ENCODE assay signal across 8 mouse cellular contexts in genomic region chr13:21159475-21159819, GRCm38 (mm10). TPM values are rescaled to one million over a fixed set of nuclear protein-coding genes. Genes with fewer than 3 reads are reported as not detected.
DNase-seq lines count a peak whose midpoint lies in the region; ATAC-seq and TF ChIP-seq lines count a peak whose summit lies in the region.

No protein-coding gene starts in this region.

- ATAC-seq in forebrain, embryonic 14.5 days: no peak
- ATAC-seq in limb, embryonic 12.5 days (ENCODE audit: insufficient number of reproducible peaks, insufficient read depth, low FRiP score, low TSS enrichment, low read depth): no peak
- ATAC-seq in neural tube, embryonic 12.5 days (ENCODE audit: low FRiP score, low read depth): no peak

- H3K27ac ChIP-seq in layer of hippocampus, adult 2 months: 0 out of 2 replicates have a peak overlapping the region, but pooled peaks have one; percentile 0
- no peak overlapping the region for H3K27ac ChIP-seq in forebrain, embryonic 14.5 days (ENCODE audit: low read depth, low read length)
- no peak overlapping the region for H3K27ac ChIP-seq in limb, embryonic 12.5 days
- H3K27ac ChIP-seq in neural tube, embryonic 12.5 days: no peak overlapping the region

- peak overlapping the region; percentile 56 for H3K9ac ChIP-seq in forebrain, embryonic 14.5 days (ENCODE audit: low read length)
- peak overlapping the region; percentile 56 for H3K9ac ChIP-seq in limb, embryonic 12.5 days (replicated peaks)
- peak overlapping the region; percentile 22; the same call in 1 of the 2 replicates for H3K9ac ChIP-seq in neural tube, embryonic 12.5 days

- no peaks in the 10 kb centered on the region for H3K36me3 ChIP-seq in forebrain, embryonic 14.5 days (ENCODE audit: control insufficient read depth, insufficient read depth, low read length)
- no peaks in the 10 kb centered on the region for H3K36me3 ChIP-seq in limb, embryonic 12.5 days
- H3K36me3 ChIP-seq in neural tube, embryonic 12.5 days: no peaks in the 10 kb centered on the region

- peaks cover 5% of the 10 kb centered on the region; the same call in 1 of the 2 replicates for H3K4me1 ChIP-seq in forebrain, embryonic 14.5 days (ENCODE audit: control insufficient read depth, insufficient read depth, low read length)
- peaks cover 3% of the 10 kb centered on the region; the same call in 1 of the 2 replicates for H3K4me1 ChIP-seq in limb, embryonic 12.5 days (replicated peaks)
- peaks cover 3% of the 10 kb centered on the region; the same call in 1 of the 2 replicates for H3K4me1 ChIP-seq in neural tube, embryonic 12.5 days

- no peaks in the 10 kb centered on the region for H3K27me3 ChIP-seq in forebrain, embryonic 14.5 days (replicated peaks; ENCODE audit: control insufficient read depth, insufficient read depth, low read length)
- H3K27me3 ChIP-seq in limb, embryonic 12.5 days: no peaks in the 10 kb centered on the region
- H3K27me3 ChIP-seq in neural tube, embryonic 12.5 days (replicated peaks): 0 out of 2 replicates have a peak, but pooled peaks cover 2% of the 10 kb centered on the region

- peak overlapping the region; percentile 92 for H3K4me2 ChIP-seq in forebrain, embryonic 14.5 days (ENCODE audit: low read length)
- H3K4me2 ChIP-seq in limb, embryonic 12.5 days: peak overlapping the region; percentile 92
- peak overlapping the region; percentile 91 for H3K4me2 ChIP-seq in neural tube, embryonic 12.5 days (replicated peaks)

- 0% methylated on average over 15 of the region's 15 CpGs for WGBS in forebrain, embryonic 14.5 days
- 0% methylated on average over 15 of the region's 15 CpGs for WGBS in limb, embryonic 12.5 days
- WGBS in neural tube, embryonic 12.5 days: under 1% methylated on average over 15 of the region's 15 CpGs

- no peak for TF ChIP-seq CTCF in layer of hippocampus, adult 2 months (conservative IDR thresholded peaks at IDR 0.05)

- DNase-seq in layer of hippocampus, adult 2 months (ENCODE audit: low spot score in 2 of 2): no peak
- no peak for DNase-seq in layer of hippocampus, postnatal 10 days (ENCODE audit: low spot score in 2 of 2)
- peak; percentile 22 for DNase-seq in Muller cell, postnatal 12 days (ENCODE audit: inconsistent ontology term)
- peak; percentile 53 for DNase-seq in forebrain, embryonic 14.5 days (ENCODE audit: low spot score)
- DNase-seq in yolk sac, embryonic 10.5 days (ENCODE audit: low spot score): no peak
- DNase-seq in lung, postnatal 4 days: no peak

- peak overlapping the region; percentile 76 for H3K4me3 ChIP-seq in layer of hippocampus, adult 2 months
- H3K4me3 ChIP-seq in forebrain, embryonic 14.5 days (ENCODE audit: low read depth, low read length): peak overlapping the region; percentile 43
- H3K4me3 ChIP-seq in limb, embryonic 12.5 days (replicated peaks): peak overlapping the region; percentile 53
- H3K4me3 ChIP-seq in neural tube, embryonic 12.5 days: peak overlapping the region; percentile 46

- H3K9me3 ChIP-seq in forebrain, embryonic 14.5 days (replicated peaks; ENCODE audit: control insufficient read depth, low read length): no peaks in the 10 kb centered on the region
- no peaks in the 10 kb centered on the region for H3K9me3 ChIP-seq in limb, embryonic 12.5 days
- no peaks in the 10 kb centered on the region for H3K9me3 ChIP-seq in neural tube, embryonic 12.5 days

RNA-seq across cellular contexts. Expression of gene Olfr1368, which starts 13.8 kb away (rescaled TPM):
- total RNA-seq in layer of hippocampus, adult 2 months (2021): not detected
- total RNA-seq in layer of hippocampus, postnatal 10 days (2021): not detected
- not detected in 2 replicates for polyA plus RNA-seq in forebrain, embryonic 14.5 days (2014; fragmentation: Nextera tagmentation; extraction: Ambion mirVana)
- polyA plus RNA-seq in limb, embryonic 12.5 days (2016; fragmentation: Nextera tagmentation; extraction: Ambion mirVana): not detected in 2 replicates
- not detected in 2 replicates for polyA plus RNA-seq in neural tube, embryonic 12.5 days (2016; fragmentation: Nextera tagmentation; extraction: Ambion mirVana)

RNA-seq across cellular contexts. Expression of gene Trim27, which starts 19.8 kb away (rescaled TPM):
- total RNA-seq in layer of hippocampus, adult 2 months (2021): 10 to 100 TPM; 38.7 to 39.9 TPM
- 10 to 100 TPM; 43.6 to 50.7 TPM for total RNA-seq in layer of hippocampus, postnatal 10 days (2021)
- polyA plus RNA-seq in forebrain, embryonic 14.5 days (2014; fragmentation: Nextera tagmentation; extraction: Ambion mirVana): 80.7 and 82.3 TPM in 2 replicates
- polyA plus RNA-seq in limb, embryonic 12.5 days (2016; fragmentation: Nextera tagmentation; extraction: Ambion mirVana): 180 TPM in 2 replicates
- polyA plus RNA-seq in neural tube, embryonic 12.5 days (2016; fragmentation: Nextera tagmentation; extraction: Ambion mirVana): 124 and 125 TPM in 2 replicates

RNA-seq across cellular contexts. Expression of gene Olfr263, which starts 30.0 kb away (rescaled TPM):
- total RNA-seq in layer of hippocampus, adult 2 months (2021): not detected
- total RNA-seq in layer of hippocampus, postnatal 10 days (2021): not detected
- polyA plus RNA-seq in forebrain, embryonic 14.5 days (2014; fragmentation: Nextera tagmentation; extraction: Ambion mirVana): not detected in 2 replicates
- not detected in 2 replicates for polyA plus RNA-seq in limb, embryonic 12.5 days (2016; fragmentation: Nextera tagmentation; extraction: Ambion mirVana)
- not detected in 2 replicates for polyA plus RNA-seq in neural tube, embryonic 12.5 days (2016; fragmentation: Nextera tagmentation; extraction: Ambion mirVana)

RNA-seq across cellular contexts. Expression of gene Olfr1369-ps1, which starts 48.2 kb away (rescaled TPM):
- total RNA-seq in layer of hippocampus, adult 2 months (2021): not detected
- not detected for total RNA-seq in layer of hippocampus, postnatal 10 days (2021)
- not detected in 2 replicates for polyA plus RNA-seq in forebrain, embryonic 14.5 days (2014; fragmentation: Nextera tagmentation; extraction: Ambion mirVana)
- polyA plus RNA-seq in limb, embryonic 12.5 days (2016; fragmentation: Nextera tagmentation; extraction: Ambion mirVana): not detected in 2 replicates
- not detected in 2 replicates for polyA plus RNA-seq in neural tube, embryonic 12.5 days (2016; fragmentation: Nextera tagmentation; extraction: Ambion mirVana)

Comparison
In these comparisons a context has a peak if more than half of its experiments do, and no peak if none do; other contexts are left out.
1. DNase-seq: peak in Muller cell, postnatal 12 days (single experiment) and forebrain, embryonic 14.5 days (single experiment); none in layer of hippocampus, adult 2 months (0 of 2), layer of hippocampus, postnatal 10 days (0 of 2), yolk sac, embryonic 10.5 days (single experiment) and lung, postnatal 4 days (0 of 2).
2. Peak in every context shown above with its lines, with median percentiles within 50 percentile points of each other: H3K4me3 ChIP-seq, H3K4me2 ChIP-seq and H3K9ac ChIP-seq.